Mouse (Mus musculus) embryonic fibroblast, embryonic 13.5 days (primary cell): ENCODE measurements around the gene Cnpy4.

Experiments
- CTCF ChIP-seq: IDR thresholded peaks from 2 replicates; pipeline ENCODE4 v1.5.1; 2011; ENCODE audit warnings: mild to moderate bottlenecking, control low read depth, low read length, moderate library complexity, borderline replicate concordance; ENCODE audit not compliant: insufficient read depth
- POLR2A ChIP-seq: IDR thresholded peaks from 2 replicates; pipeline ENCODE4 v1.6.1; 2011; ENCODE audit warnings: low read depth, mild to moderate bottlenecking, control low read depth, low read length, moderate library complexity

DNA sequence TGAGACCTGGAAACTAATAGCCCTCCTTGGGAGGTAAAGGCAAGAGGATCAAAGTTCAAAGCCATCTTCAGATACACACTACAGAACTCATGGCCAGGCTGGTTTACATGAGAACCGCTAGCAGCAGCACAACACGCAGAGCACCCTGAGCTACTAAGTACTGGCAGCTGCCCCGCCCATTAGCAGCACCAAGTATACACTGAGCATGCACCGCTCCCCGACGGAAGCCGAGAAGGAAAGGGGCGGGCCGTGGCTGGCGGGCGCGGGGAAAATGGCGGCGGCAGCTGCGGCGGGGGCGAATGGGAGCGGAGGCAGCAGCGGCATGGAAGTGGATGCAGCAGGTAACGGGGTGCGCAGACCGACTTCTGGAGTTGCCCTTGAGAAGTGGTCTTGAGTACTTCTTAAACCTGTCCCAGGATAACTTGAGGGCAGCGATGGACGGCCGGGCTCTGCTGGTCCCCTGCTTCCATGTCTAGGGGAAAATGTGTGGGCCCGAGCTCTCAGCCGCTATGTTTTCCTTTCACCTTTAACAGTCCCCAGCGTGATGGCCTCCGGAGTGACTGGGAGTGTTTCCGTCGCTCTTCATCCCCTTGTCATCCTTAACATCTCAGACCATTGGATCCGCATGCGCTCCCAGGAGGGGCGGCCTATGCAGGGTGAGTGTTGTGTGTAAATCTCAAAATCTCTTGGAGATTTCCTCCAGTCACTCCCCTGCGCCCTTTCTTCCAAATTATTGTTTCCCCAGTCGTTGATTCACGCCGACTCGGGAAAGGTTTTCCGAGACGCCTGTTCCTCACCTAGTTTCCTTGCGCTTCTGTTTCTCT lies 26.2 kb upstream of the Cnpy4 start, which contains the start of gene Cops6:
- TF ChIP-seq POLR2A (peak; percentile 89), CTCF (no peak)
